Mouse (Mus musculus) left cerebral cortex, postnatal 4 days (tissue): ENCODE results near the gene Wdr78. TPM values are rescaled to one million over a fixed set of nuclear protein-coding genes. Genes with fewer than 3 reads are reported as not detected.

ENCODE experiments used
- DNase-seq: peaks from one replicate; pipeline ENCODE4 v3.0.0-alpha.2; 2022
- intact Hi-C: fragments of 180-260 bp; cut with DNase I; formaldehyde crosslinking; loops from one replicate; pipeline ENCODE4 v1.15.1; 2025
- total RNA-seq, 2 experiments: library from RNA; stranded (reverse); gene quantifications; 2 replicates each; pipeline ENCODE4 v1.2.3; 2021

Gene Wdr78
- total RNA-seq = 10 to 100 TPM; 10.9 TPM

- intact Hi-C loops = loop anchor here (10.0 kb wide), 1 partner anchor 130 kb away; no protein-coding TSS in a partner anchor
- peak; percentile 97 for DNase-seq
These were observed at the start of gene Wdr78, which contains the start of gene Mier1 for GRCm38 (mm10) chr4:103114184-103115111. Gene Wdr78 (minus strand): TSS chr4:103114555. Gene Mier1 (plus strand): TSS chr4:103114390.

GRCm38 (mm10) chr4:103158781-103159180 is 44.4 kb upstream of the Wdr78 start:
- intact Hi-C loops = no loop called here
- no peak for DNase-seq

- no peak for DNase-seq
- intact Hi-C loops = no loop called here
These were observed 37.6 kb upstream of the Wdr78 start for GRCm38 (mm10) chr4:103151946-103152345.

GRCm38 (mm10) chr4:103146339-103146738 is 32.0 kb upstream of the Wdr78 start:
- peak; percentile 83 for DNase-seq
- intact Hi-C loops = loop anchor here (5.0 to 10.0 kb wide), 2 partner anchors 159 to 198 kb away; no protein-coding TSS in a partner anchor

GRCm38 (mm10) chr4:103136946-103137345 is 22.6 kb upstream of the Wdr78 start:
- intact Hi-C loops = no loop called here
- DNase-seq = no peak

- DNase-seq = no peak
- intact Hi-C loops = no loop called here
These were observed 12.2 kb upstream of the Wdr78 start for GRCm38 (mm10) chr4:103126533-103126932.

- intact Hi-C loops = no loop called here
- no peak for DNase-seq
These were observed 9.3 kb upstream of the Wdr78 start for GRCm38 (mm10) chr4:103123606-103124005.

- no peak for DNase-seq
- intact Hi-C loops = no loop called here
These were observed 8.7 kb upstream of the Wdr78 start for GRCm38 (mm10) chr4:103123086-103123485.

- intact Hi-C loops = no loop called here
- DNase-seq = no peak
These were observed 6.6 kb upstream of the Wdr78 start for GRCm38 (mm10) chr4:103120874-103121389.

- DNase-seq = no peak
- intact Hi-C loops = no loop called here
These were observed 6.0 kb upstream of the Wdr78 start for GRCm38 (mm10) chr4:103120395-103120794.

- no peak for DNase-seq
- intact Hi-C loops = no loop called here
These were observed 5.7 kb upstream of the Wdr78 start for GRCm38 (mm10) chr4:103120028-103120384.

GRCm38 (mm10) chr4:103119229-103120027 is 5.1 kb upstream of the Wdr78 start:
- intact Hi-C loops = loop anchor here (10.0 kb wide), 1 partner anchor 135 kb away; no protein-coding TSS in a partner anchor
- DNase-seq = peak; percentile 75

GRCm38 (mm10) chr4:103118888-103119228 is 4.5 kb upstream of the Wdr78 start:
- intact Hi-C loops = loop anchor here (10.0 kb wide), 1 partner anchor 134 kb away; no protein-coding TSS in a partner anchor
- DNase-seq = no peak

GRCm38 (mm10) chr4:103113402-103113801 is 953 bp downstream of the Wdr78 start:
- intact Hi-C loops = loop anchor here (10.0 kb wide), 1 partner anchor 129 kb away; no protein-coding TSS in a partner anchor

GRCm38 (mm10) chr4:103112651-103113050 is 1.7 kb downstream of the Wdr78 start:
- intact Hi-C loops = loop anchor here (10.0 kb wide), 1 partner anchor 128 kb away; no protein-coding TSS in a partner anchor
- DNase-seq = no peak

More at GRCm38 (mm10) chr4:103113402-103113801, 953 bp downstream of the Wdr78 start:
- DNase-seq = no peak

GRCm38 (mm10) chr4:103098532-103098931 is 15.8 kb downstream of the Wdr78 start:
- no peak for DNase-seq
- intact Hi-C loops = no loop called here

- DNase-seq = no peak
- intact Hi-C loops = no loop called here
These were observed 18.4 kb downstream of the Wdr78 start for GRCm38 (mm10) chr4:103095921-103096320.

GRCm38 (mm10) chr4:103085237-103085636 is 29.1 kb downstream of the Wdr78 start:
- DNase-seq = no peak
- intact Hi-C loops = no loop called here

- no peak for DNase-seq
- intact Hi-C loops = no loop called here
These were observed 43.7 kb downstream of the Wdr78 start for GRCm38 (mm10) chr4:103070631-103071030.

- DNase-seq = no peak
- intact Hi-C loops = no loop called here
These were observed 46.3 kb downstream of the Wdr78 start for GRCm38 (mm10) chr4:103067906-103068655.
